Mouse (Mus musculus) stomach, embryonic 16.5 days (tissue): ENCODE results near the gene Otos. TPM values are rescaled to one million over a fixed set of nuclear protein-coding genes. Genes with fewer than 3 reads are reported as not detected.
A peak's percentile ranks its signal among the peaks of the same experiment; 100 is the strongest.

ENCODE experiments used
- ATAC-seq: fragments of 200-750 bp; cut with Nextera tagmentation; 2 replicates; pipeline ENCODE4 v1.8.0; 2017; ENCODE audit warnings: moderate number of reproducible peaks, moderate TSS enrichment; ENCODE audit not compliant: insufficient read depth, low FRiP score
- H3K27ac ChIP-seq: fragments of 300-500 bp; sonication (generic); 2 replicates; pipeline ENCODE4 v1.5.1; 2014; ENCODE audit warnings: low read length
- H3K27me3 ChIP-seq: fragments of 300-500 bp; sonication (generic); 2 replicates; pipeline ENCODE4 v1.6.1; 2014; ENCODE audit warnings: low read length, control low read depth, mixed read lengths; ENCODE audit not compliant: control insufficient read depth, insufficient read depth
- H3K36me3 ChIP-seq: fragments of 300-500 bp; sonication (generic); 2 replicates; pipeline ENCODE4 v1.6.1; 2014; ENCODE audit warnings: low read length; ENCODE audit not compliant: control insufficient read depth, insufficient read depth
- H3K4me1 ChIP-seq: fragments of 300-500 bp; sonication (generic); 2 replicates; pipeline ENCODE4 v1.6.1; 2014; ENCODE audit warnings: low read length, control low read depth, mixed read lengths; ENCODE audit not compliant: control insufficient read depth, insufficient read depth
- H3K4me2 ChIP-seq: fragments of 300-500 bp; sonication (generic); 2 replicates; pipeline ENCODE4 v1.6.1; 2014; ENCODE audit warnings: low read depth, low read length, mixed read lengths
- H3K4me3 ChIP-seq: fragments of 300-500 bp; sonication (generic); replicated peaks from 2 replicates; pipeline ENCODE4 v1.5.1; 2014; ENCODE audit warnings: mild to moderate bottlenecking, low read length
- H3K9ac ChIP-seq: fragments of 300-500 bp; sonication (generic); 2 replicates; pipeline ENCODE4 v1.6.1; 2014; ENCODE audit warnings: low read length
- H3K9me3 ChIP-seq: fragments of 300-500 bp; sonication (generic); replicated peaks from 2 replicates; pipeline ENCODE4 v1.6.1; 2016; ENCODE audit warnings: low read length, control low read depth; ENCODE audit not compliant: control insufficient read depth
- WGBS: fragments of 180-500 bp; shearing (Covaris S2); extraction: QIAGEN DNeasy Blood & Tissue Kit; methylation state at CpG from one replicate; pipeline ENCODE4 v1.1.7; 2014; 5-methylcytosine and 5-hydroxymethylcytosine counted together
- polyA plus RNA-seq: library from polyadenylated mRNA; unstranded; fragments of >200 nt; fragmentation: Nextera tagmentation; extraction: Ambion mirVana; gene quantifications from 2 replicates; pipeline ENCODE4 v1.2.1, GENCODE M21; 2015

Otos gene
- polyA plus RNA-seq, 1 experiment from 2014 or later: 0.19 TPM

DNA sequence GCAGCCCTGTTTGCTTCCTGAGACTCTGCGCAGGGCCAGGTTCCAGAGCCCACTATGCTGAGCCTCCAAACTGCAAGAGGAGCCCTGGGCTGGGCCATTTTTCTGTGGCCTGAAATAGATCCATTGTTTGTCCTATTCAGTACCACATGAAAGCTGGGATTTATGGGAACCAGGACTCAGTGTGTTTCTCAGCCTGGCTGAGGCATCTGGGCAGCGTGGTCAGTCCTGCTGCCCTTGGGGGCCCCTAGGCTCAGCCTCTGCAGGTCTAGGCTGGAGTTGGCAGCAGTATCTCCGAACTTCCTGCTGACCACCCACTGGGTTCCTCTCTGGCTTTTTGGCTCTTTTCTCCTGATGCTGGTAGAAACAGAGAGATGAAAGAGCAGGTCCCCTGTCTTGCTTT is 2.8 kb upstream of the Otos start:
- Histone ChIP-seq H3K4me3 (no peak overlapping the region), H3K9me3 (no peaks in the 10 kb centered on the region), H3K4me1 (no peaks in the 10 kb centered on the region; the same call in 1 of the 2 replicates), H3K9ac (no peak overlapping the region), H3K36me3 (no peaks in the 10 kb centered on the region), H3K27ac (no peak overlapping the region), H3K4me2 (no peak overlapping the region), H3K27me3 (no peaks in the 10 kb centered on the region)
- WGBS: 62% methylated on average over 3 of the region's 3 CpGs
- no peak for ATAC-seq

GRCm38 (mm10) chr1:92648197-92648596 is 444 bp downstream of the Otos start:
- Histone ChIP-seq H3K4me3 (no peak overlapping the region), H3K27me3 (no peaks in the 10 kb centered on the region), H3K4me2 (peak overlapping the region; percentile 14; the same call in 1 of the 2 replicates), H3K4me1 (no peaks in the 10 kb centered on the region; the same call in 1 of the 2 replicates), H3K9me3 (no peaks in the 10 kb centered on the region), H3K9ac (0 out of 2 replicates have a peak overlapping the region, but pooled peaks have one; percentile 27), H3K27ac (no peak overlapping the region), H3K36me3 (no peaks in the 10 kb centered on the region)
- 38% methylated on average over 10 of the region's 10 CpGs for WGBS
- ATAC-seq: no peak

- H3K4me1 ChIP-seq: no peaks in the 10 kb centered on the region; the same call in 1 of the 2 replicates
- 0 out of 2 replicates have a peak overlapping the region, but pooled peaks have one; percentile 27 for H3K9ac ChIP-seq
- no peaks in the 10 kb centered on the region for H3K27me3 ChIP-seq
- no peaks in the 10 kb centered on the region for H3K36me3 ChIP-seq
- peak overlapping the region; percentile 26 for H3K4me2 ChIP-seq
- peak; percentile 21; the same call in 1 of the 2 replicates for ATAC-seq
- no peaks in the 10 kb centered on the region for H3K9me3 ChIP-seq
- H3K4me3 ChIP-seq: no peak overlapping the region
- 6% methylated on average over 8 of the region's 8 CpGs for WGBS
- no peak overlapping the region for H3K27ac ChIP-seq
Measured at GRCm38 (mm10) chr1:92647752-92648151, 889 bp downstream of the Otos start.

GRCm38 (mm10) chr1:92647026-92647425 is 1.6 kb downstream of the Otos start:
- no peak overlapping the region for H3K9ac ChIP-seq
- no peak overlapping the region for H3K4me2 ChIP-seq
- no peaks in the 10 kb centered on the region for H3K36me3 ChIP-seq
- no peaks in the 10 kb centered on the region for H3K27me3 ChIP-seq
- 70% methylated on average over 4 of the region's 4 CpGs for WGBS
- no peak overlapping the region for H3K4me3 ChIP-seq
- H3K4me1 ChIP-seq: peaks cover 4% of the 10 kb centered on the region; the same call in 1 of the 2 replicates
- H3K9me3 ChIP-seq: no peaks in the 10 kb centered on the region
- ATAC-seq: no peak
- H3K27ac ChIP-seq: no peak overlapping the region

GRCm38 (mm10) chr1:92646601-92647000 is 2.0 kb downstream of the Otos start:
- Histone ChIP-seq H3K27me3 (no peaks in the 10 kb centered on the region), H3K9me3 (no peaks in the 10 kb centered on the region), H3K4me3 (no peak overlapping the region), H3K9ac (no peak overlapping the region), H3K4me1 (peaks cover 5% of the 10 kb centered on the region; the same call in 1 of the 2 replicates), H3K4me2 (no peak overlapping the region), H3K36me3 (no peaks in the 10 kb centered on the region), H3K27ac (no peak overlapping the region)
- no peak for ATAC-seq
- 71% methylated on average over 7 of the region's 7 CpGs for WGBS

- Histone ChIP-seq H3K27ac (no peak overlapping the region), H3K9ac (no peak overlapping the region), H3K4me2 (no peak overlapping the region), H3K4me3 (no peak overlapping the region), H3K4me1 (peaks cover 5% of the 10 kb centered on the region), H3K27me3 (no peaks in the 10 kb centered on the region), H3K36me3 (no peaks in the 10 kb centered on the region), H3K9me3 (no peaks in the 10 kb centered on the region)
- no peak for ATAC-seq
- 55% methylated on average over 2 of the region's 2 CpGs for WGBS
Measured at GRCm38 (mm10) chr1:92646111-92646510, 2.5 kb downstream of the Otos start.

DNA sequence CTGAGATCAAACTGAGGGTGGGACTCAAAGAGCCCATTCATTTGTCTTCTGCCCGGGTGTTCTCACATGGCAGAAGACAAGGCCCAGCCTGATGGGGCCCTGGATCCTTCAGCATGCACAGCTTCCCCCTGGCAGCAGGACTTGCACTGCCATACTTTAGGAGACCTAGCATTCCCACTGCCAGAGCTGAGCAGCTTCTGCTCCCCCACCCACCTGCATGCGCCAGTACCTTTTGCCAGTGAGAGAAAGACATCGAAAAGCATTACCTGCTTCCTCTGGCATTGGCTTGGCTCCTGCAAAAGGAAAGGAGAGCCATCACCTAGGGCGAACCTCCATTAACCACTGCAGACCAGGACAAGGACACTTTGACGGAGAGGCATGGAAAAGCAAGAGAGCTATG is 3.7 kb downstream of the Otos start:
- 76% methylated on average over 5 of the region's 5 CpGs for WGBS
- Histone ChIP-seq H3K4me1 (peaks cover 13% of the 10 kb centered on the region), H3K9me3 (no peaks in the 10 kb centered on the region), H3K36me3 (no peaks in the 10 kb centered on the region), H3K27me3 (no peaks in the 10 kb centered on the region), H3K4me3 (no peak overlapping the region), H3K9ac (no peak overlapping the region), H3K27ac (no peak overlapping the region), H3K4me2 (no peak overlapping the region)
- ATAC-seq: no peak

GRCm38 (mm10) chr1:92643691-92644090 is 5.0 kb downstream of the Otos start:
- no peak overlapping the region for H3K27ac ChIP-seq
- no peak overlapping the region for H3K4me3 ChIP-seq
- no peak overlapping the region for H3K9ac ChIP-seq
- H3K4me1 ChIP-seq: peaks cover 13% of the 10 kb centered on the region
- ATAC-seq: no peak
- H3K4me2 ChIP-seq: no peak overlapping the region
- WGBS: 69% methylated on average over 4 of the region's 4 CpGs
- no peaks in the 10 kb centered on the region for H3K36me3 ChIP-seq
- H3K27me3 ChIP-seq: no peaks in the 10 kb centered on the region
- no peaks in the 10 kb centered on the region for H3K9me3 ChIP-seq

DNA sequence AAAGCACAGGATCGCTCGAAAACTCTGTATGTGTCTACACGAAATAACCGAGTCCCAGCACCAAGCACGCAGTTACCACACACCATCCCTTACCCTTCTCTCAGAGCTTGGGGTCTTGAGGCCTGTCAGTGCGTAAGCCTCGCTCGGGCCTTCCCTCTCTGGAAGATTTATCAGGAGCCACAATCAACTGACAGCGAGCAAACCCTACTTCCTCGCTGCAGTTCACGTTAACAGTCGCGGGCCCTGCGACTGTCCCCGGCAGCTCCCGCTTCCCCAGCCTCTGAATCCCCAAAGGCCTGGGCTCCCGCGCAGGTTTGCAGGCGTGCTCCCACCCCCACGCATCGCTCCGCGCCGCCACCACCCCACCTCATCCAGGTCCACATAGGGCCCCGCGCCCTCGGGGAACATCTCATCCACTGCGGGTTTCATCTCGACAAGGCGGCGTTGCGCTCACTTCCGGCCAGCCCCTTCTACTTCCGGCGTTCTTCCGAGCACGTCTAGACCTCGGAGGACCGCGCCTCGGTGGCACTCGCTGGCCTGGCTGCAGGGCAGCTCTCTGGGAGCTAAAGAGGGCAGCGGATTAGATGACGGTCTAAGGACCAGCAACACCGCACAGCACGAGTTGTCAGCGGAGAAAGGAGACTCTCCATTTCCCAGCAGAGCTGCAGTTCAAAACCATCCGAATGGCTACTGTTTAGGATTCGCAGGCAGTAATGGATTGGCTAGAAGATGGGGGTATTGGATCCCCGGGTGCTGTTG is 6.9 kb downstream of the Otos start, which contains the start of gene Cops9:
Cops9 (minus strand) TSS at position 472 of the 759 bp plus-strand sequence.
- H3K27ac ChIP-seq: peak within 1 kb of the TSS; percentile 57; the same call in 1 of the 2 replicates
- 1% methylated on average over 50 of the region's 50 CpGs for WGBS
- H3K4me1 ChIP-seq: peaks cover 13% of the 10 kb centered on the region
- ATAC-seq: peak; percentile 90
- no peaks in the 10 kb centered on the region for H3K9me3 ChIP-seq
- H3K4me2 ChIP-seq: peak within 1 kb of the TSS; percentile 95
- H3K9ac ChIP-seq: peak within 1 kb of the TSS; percentile 94
- H3K4me3 ChIP-seq: peak within 1 kb of the TSS; percentile 76
- H3K27me3 ChIP-seq: no peaks in the 10 kb centered on the region
- H3K36me3 ChIP-seq: no peaks in the 10 kb centered on the region; the same call in 1 of the 2 replicates
